Mouse (Mus musculus) cerebellum, postnatal 4 days (tissue): ENCODE measurements around the gene Dnah17.

ENCODE experiments used
- DNase-seq, 2 experiments: peaks; one replicate each; pipeline ENCODE4 v3.0.0; 2022; ENCODE audit warnings: low spot score in 2 of 2, mixed read lengths in 1 of 2

Gene Dnah17

DNA sequence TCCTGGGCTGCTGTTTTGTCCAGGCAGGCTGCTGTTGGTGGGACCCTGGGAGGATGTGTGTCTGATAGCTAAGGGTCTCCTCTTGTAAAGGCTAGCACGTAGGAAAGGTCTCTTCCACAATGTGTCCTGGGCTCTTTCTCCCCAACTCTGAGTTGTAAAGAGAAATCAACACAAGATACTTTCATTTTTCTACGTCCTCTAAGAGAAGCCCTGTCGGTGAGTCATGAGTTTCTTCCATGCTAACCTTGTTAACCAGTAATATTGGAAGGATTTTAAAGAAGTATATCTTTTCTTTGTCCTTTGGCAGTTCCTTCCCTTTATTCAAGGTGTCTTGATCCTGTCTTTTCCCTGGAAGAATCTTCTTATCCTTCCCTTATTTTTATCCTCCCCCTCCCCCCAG is 134.8 kb downstream of the Dnah17 start:
- DNase-seq: no peak

GRCm38 (mm10) chr11:117995255-117995654 is 135.2 kb downstream of the Dnah17 start:
- DNase-seq: no peak

DNA sequence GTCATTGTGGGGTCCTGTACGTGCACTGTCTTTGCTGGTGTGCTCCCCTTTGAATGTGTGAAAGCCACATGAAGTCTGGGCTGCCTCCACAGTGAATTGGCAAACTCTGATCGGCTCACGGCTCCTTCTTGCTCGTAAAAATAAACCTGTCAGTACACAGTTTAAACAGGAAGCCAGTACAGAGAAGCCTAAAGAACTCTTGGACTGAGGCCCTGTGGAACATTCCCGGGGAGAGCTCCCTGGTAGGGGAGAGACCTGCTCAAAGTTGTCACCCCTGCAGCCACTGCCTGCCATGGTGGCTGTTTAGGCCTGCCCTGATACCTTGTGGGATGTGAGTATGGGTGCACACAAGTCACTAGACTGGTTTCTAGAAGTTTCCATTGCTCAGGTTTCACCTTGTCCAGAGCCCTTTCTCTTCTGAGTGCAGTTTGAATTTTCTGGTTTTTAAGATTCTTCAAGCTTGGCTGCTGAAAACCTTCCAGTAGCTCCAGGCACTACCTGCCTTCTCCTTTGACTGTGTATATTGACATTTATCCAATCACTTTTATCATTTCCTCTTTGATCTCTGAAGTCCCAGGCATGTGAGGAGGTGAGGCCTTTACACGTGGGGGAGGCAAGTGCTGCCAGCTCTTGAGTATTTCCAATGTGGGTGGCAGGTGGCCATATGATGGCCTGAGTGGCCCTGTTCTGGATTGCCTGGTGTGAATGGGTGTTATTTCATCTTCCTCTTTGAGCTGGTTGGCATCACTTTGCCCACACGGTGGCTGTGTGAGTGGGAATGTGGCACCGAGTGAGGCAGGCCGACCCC is 136.0 kb downstream of the Dnah17 start:
- DNase-seq: no peak

DNA sequence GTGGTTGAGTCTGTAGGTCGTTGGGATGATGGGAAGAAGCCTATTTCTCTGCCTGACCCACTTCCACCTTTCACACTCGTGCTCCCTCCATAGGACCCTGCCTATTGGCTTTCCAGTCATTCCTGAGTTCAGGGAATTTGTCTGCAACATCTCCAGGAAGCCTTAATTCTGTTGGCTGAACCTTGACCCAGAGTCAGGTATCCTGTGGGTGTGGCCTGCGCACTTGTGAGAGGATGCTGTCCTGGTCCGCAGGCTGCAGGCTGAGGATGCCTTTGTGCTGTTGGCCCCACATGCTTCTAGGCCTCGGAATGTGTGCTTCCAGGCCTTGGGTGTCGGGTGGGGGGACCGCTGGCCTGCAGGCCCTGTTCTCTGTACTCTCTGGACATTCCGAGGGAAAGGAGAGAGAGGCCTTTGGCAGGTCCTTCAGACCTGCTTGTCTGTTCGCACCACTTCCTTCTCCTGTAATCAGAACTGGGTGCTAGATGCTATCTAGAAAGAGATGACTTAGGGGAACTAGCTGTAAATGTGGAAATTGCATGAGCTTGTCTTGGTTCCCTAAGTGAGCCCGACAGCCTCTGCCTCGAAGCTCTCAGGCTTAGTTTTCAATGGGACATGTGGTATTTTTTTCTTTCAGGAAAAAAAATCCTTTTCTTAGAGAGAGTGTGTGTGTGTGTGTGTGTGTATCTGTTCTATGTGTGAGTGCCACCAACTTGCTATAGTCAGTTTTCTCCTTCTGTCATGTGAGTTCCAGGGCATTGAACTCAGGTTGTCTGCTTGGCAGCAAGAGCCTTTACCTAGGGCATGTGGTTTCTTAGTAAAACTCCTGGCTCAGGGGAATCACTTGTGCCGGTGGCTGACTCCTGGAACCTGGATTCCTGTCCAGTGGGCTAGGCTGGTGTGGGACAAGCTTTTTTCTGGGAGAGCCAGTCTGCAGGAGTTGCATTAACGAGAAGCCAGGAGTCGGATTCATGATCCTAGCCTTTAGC is 137.0 kb downstream of the Dnah17 start:
- DNase-seq: no peak

DNA sequence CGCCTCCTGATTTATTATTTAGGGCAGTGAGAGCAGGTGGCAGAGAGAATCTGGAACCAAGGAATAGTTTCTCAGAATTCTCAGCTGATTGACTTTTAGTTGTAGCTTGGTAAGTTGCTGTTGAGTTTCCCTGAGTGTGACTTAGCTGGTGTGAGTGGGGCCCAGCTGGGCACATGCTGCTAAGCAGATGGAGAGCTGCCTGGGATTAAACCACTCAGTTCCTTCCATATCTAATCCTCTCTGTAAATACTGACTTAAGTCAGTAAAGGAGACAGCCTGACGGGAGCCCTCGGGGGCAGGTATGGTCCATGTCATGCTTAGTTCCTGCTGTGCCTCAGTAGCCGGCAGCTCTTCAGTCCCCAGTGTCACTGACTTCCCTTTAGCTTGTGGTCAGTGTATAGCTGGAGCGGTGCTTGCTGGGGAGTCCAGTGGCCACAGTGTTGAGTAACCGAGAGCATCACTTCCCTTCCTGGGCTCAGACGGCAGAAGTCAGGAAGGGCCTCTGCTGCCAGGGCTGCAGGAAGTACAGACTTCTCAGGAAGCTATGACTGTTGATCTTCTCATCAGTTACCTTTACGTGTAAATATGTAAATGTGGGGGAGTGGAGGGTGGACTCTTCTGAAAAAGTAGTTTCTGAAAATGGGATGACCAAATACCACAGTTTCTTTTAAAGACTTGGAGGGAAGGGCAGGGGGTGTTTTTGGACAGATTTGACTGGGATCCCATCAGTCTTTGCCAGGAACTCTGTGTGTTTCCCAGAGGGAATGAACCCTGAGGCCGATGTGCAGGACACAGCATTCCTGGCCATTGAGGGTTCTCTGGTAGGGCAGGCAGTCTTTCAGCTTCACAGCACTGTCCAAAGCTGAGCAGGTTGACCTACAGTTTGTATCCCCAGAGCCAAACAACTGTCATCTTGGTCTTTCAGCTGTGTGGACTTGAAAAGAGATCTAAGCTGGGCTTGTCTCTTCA is 138.6 kb downstream of the Dnah17 start:
- DNase-seq: no peak

- no peak for DNase-seq
These were observed 140.5 kb downstream of the Dnah17 start for GRCm38 (mm10) chr11:117989926-117990325.

- DNase-seq: no peak
These were observed 141.2 kb downstream of the Dnah17 start for GRCm38 (mm10) chr11:117989241-117989640.

GRCm38 (mm10) chr11:117987968-117988367 is 142.5 kb downstream of the Dnah17 start:
- DNase-seq: no peak

DNA sequence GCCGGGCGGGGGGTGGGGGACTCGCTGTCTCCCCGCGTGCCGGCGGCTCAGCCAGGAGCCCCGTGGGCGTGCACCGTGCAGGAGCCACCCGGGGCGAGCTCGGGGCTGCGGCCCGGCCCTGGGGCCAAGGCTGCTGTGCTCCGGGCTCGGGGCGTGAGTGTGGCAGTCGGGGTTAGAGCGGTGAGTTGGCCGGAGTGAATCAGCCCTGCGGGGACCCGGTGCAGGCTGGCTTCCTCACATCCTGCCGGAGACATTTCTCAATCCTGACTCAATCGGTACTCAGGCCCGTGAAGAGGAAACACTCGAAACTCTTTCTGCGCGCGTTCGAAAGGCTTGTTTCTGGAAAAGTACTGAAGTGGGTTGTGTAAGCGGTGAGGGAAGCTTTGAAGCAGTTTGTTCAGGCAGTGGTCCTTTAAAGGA is 143.4 kb downstream of the Dnah17 start:
- no peak for DNase-seq

- peak; percentile 72 to 92 for DNase-seq
These were observed 144.1 kb downstream of the Dnah17 start, which contains the start of gene Pgs1 for GRCm38 (mm10) chr11:117986126-117987031. TSS of gene Pgs1 (plus strand) at chr11:117986292.

- no peak for DNase-seq
These were observed 146.7 kb downstream of the Dnah17 start for GRCm38 (mm10) chr11:117983770-117984169.

GRCm38 (mm10) chr11:117982426-117982825 is 148.0 kb downstream of the Dnah17 start:
- no peak for DNase-seq

- DNase-seq: no peak
These were observed 151.0 kb downstream of the Dnah17 start for GRCm38 (mm10) chr11:117979388-117979787.

DNA sequence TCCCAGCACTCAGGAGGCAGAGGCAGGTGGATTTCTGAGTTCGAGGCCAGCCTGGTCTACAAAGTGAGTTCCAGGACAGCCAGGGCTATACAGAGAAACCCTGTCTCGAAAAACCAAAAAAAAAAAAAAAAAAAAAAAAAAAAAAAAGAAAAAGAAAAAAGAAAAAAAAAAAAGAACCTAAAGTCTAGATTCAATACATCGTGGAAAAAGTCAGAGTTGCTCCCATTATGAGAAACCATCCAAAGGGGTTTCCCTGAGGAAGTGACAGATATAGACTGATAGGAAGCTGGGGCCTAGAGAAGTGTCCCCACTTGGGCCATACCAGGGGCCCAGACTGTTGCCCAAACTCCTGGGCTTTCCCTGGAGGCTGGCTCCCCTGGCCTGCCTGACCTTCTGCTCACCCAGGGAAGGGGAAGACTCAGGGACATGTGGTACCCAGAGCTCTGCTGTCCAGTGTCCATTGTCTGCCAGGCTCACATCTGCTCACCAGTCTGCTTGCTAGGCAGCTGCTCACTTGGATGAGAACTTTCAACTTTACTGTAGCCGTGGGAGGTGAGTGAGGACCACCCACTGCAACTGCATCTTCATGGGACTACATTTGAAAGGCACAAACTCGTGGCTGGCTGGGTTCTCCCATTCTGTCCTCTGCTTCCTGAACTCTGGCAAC is 152.6 kb downstream of the Dnah17 start:
- DNase-seq: no peak

GRCm38 (mm10) chr11:117976081-117976582 is 154.3 kb downstream of the Dnah17 start:
- peak; percentile 53 to 85 for DNase-seq

- no peak for DNase-seq
These were observed 155.0 kb downstream of the Dnah17 start for GRCm38 (mm10) chr11:117975211-117975967.

DNA sequence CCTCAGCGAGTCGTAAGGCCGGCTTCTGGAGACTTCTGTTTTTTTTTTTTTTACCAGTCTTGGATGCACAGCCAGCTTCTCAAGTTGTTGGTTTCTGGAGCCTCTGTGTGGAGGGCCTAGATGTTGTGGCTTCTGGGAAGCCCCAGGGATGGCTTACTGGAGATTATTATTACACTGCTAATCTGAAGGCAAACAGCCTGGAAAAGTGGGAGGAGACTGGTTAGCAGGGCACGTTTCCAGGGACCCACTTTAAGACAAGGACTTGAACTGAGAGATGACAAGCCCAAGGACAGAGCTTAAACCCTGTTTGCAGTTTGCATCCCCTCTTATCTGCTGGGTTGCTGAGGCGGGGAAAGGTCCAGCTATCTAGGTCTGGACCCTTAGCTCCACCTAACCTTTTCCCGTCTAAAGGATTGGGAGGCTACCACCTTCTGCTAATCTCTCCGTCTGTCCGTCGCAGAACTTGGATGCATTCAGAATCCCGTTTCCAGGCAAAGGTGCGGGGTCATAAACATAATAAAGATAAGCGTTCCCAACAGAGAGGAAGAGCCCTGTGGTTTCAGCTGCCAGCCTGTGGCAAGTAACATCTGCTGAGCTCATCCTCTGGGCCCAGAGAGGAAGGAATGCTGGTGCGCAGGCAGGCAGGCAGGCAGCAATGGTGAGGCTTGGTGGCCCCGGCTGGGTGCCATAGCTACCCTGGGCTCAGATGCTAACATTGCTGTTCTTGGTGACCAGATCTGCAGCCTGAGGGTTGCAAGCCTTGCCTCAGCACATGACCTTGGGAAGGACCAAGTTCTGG is 155.9 kb downstream of the Dnah17 start:
- DNase-seq: no peak

DNA sequence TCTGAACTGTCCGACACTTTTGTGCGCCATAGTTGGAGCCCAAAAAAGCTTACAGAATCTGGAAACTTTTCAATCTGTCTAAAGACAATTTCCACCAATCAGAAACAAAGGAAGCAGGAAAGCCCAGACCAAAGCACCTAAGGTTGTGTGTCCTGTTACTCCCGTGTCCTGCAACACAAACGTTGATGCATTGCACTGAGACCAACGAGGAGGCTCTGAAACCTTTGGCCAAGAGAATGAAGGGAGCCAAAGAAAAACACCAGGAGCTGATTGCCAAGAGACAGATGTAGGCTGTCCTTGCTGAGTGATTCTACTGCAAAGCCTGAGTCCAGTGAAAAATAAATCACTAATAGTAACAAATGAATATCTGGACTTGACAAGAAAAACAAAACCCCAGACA is 156.9 kb downstream of the Dnah17 start:
- no peak for DNase-seq
